Mouse (Mus musculus) thymus, adult 18-20 months (tissue): Measurements from ENCODE around the gene Rai1.
A peak's percentile ranks its signal among the peaks of the same experiment; 100 is the strongest.

Experiments used
- DNase-seq, 2 experiments: peaks; one replicate each; pipeline ENCODE4 v3.0.0; 2022; ENCODE audit warnings: mixed read lengths in 2 of 2

The Rai1 gene

DNA sequence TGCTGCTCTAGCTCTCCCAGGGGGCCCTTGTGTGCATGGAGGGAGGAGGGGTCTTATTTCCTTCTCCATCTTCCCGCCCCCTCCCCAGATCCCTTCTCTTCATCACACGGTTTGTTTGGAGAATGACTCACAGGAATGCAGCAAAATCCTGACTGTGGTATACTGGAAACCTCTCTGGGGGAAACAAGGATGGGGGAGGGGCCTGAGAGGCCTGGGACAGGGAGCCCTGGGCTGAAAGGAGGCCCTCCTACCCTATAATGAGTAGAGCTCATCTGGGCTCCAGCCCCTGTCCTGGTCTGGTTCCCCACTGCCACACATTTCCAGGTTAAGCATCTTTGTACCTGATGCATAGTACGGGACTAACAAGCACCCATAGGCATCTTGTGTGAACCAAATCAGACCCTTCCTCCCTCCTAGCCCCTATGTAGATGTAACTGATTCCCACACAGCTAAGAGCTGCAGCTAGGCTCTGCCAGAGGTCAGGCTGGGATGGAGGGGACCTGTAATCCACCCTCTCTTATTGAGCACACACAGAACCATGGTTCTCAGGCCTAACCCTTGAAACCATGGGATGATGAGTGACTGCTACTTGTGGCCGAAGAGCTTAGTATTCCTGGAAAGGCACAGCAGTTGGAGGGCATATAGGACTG, 23.2 kb downstream of the Rai1 start:
- DNase-seq: no peak

GRCm38 (mm10) chr11:60130516-60130915, 25.7 kb downstream of the Rai1 start:
- DNase-seq: peak; percentile 49 to 54

DNA sequence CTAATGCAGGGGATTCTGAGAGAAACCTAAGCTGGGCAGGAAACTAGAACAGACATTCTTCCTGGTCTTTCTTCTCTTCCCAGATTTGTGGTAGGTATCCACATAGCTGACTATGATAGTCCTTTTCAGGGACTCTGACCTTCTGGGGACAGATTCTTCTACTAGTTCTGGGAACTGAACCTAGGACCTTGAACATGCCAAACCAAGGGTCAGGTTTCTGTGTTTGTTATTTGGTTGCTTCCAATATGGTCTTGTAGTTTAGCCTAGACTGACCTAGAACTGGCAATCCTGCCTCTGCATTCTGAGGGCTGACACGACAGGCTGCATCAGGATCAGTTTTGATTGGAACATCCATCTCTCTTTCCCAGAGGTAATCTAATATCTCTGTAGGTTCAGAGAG, 27.2 kb downstream of the Rai1 start:
- no peak for DNase-seq

DNA sequence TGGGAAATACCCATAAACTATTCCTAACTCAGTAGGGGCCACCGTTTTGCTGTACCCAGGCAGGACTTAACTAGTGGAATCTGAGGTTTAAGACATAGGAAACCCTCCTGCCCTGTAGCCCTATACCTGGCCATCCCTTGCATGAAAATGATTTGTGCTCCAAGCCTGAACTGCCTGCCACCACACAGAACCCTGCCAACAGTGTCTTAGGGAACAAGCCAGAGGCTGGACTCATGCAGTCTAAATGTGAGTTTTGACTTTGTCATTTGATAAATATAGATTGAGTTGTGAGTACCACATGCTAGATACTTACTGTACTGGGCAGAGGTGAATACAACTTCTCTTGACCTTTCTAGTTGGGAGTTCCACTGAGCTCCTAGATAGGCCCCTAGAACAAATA, 31.7 kb downstream of the Rai1 start:
- no peak for DNase-seq

GRCm38 (mm10) chr11:60137170-60137569, 32.4 kb downstream of the Rai1 start:
- DNase-seq: no peak

GRCm38 (mm10) chr11:60139141-60139733, 34.4 kb downstream of the Rai1 start:
- peak in 1 of 2 experiments; percentile 34 for DNase-seq

DNA sequence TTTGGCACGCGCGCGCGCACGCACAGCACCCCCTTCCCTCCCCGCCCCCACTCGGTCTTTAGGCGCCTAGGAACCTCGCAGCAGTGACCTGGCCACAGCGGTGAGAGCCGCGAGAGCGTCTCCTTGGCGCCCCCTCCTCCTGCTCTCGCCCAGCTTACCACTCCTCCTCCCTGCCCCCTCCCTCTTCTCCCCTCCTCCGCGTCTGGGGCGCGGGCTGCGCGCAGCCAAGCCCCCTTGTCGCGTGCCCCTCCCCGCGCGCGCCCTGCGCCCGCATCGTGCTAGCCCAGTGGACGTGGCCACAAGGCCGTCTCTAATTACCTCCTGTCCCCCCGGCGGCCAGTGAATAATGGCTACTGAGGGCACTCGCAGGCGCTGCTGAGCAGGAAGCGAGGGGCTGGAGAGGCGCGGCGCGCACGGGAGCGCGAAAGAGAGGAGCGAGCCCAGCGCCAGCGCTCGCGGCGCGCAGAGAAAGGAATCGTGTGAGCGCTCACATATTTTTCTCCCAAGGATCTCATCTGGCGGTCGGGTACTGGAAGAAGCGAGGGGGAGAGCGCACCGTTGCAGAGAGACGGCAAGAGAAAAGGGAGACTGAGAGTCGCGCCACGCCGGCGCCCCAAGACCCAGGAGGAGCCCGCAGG, 35.0 kb downstream of the Rai1 start:
- peak in 1 of 2 experiments; percentile 16 for DNase-seq

GRCm38 (mm10) chr11:60140586-60141284, 35.9 kb downstream of the Rai1 start:
- no peak for DNase-seq

DNA sequence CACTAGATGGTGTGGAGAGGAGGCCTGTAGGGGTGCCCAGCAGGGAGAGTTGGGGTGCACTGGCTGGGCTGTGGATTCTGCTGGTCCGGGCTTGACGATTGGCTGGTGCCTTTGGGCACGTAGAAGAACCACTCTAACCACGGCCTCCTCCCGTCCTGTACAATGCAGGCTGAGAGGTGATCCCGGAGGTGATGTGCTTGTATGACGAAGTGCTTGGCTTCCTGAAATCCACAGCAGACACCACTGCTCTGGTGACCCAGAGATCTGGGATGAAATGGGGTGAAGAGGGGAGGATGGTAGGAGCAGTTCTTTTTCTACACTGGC, 36.4 kb downstream of the Rai1 start:
- DNase-seq: no peak

GRCm38 (mm10) chr11:60143086-60143485, 38.3 kb downstream of the Rai1 start:
- DNase-seq: no peak

GRCm38 (mm10) chr11:60146170-60146569, 41.4 kb downstream of the Rai1 start:
- no peak for DNase-seq

DNA sequence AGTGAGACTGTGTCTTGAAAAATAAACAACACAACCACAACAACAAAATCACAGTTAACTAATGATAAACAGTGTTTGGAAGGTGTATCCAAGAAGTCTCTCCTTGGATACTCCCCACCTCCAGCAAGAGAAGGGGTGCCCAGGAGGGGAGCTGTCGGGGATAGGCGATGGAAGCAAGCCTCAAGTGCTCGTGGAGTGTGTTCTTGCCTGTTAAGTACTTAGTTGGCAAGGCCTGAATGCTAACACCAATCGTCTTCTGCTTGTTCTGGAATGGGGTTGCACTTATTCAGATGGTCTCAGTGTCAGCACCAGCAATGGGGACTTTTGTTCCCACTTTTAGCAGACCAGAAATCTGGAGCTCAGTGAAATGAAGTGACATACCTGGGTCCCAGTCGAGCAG, 43.8 kb downstream of the Rai1 start:
- DNase-seq: no peak

- DNase-seq: no peak
Measured at GRCm38 (mm10) chr11:60149086-60149485, 44.3 kb downstream of the Rai1 start.

- DNase-seq: no peak
Measured at GRCm38 (mm10) chr11:60150677-60151076, 45.9 kb downstream of the Rai1 start.

DNA sequence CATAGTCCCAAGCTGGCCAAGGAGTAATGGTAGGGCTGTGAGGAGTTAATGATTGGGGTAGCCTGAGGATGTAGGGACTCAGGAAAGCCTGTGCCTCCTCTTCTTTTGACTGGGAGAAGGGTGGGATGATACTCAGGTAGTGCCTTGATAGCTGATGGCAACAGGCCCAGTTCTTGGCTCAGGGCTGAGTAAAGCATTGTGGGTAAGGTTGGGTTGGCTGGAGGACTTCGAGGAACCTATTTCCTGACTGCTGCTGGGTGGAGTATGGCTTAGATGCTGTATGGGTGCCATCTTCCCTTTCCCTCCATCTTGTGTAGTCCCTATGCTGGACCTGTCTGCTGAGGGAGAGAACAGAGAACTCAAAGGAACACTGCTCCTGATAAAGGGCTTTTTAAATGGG, 47.5 kb downstream of the Rai1 start:
- DNase-seq: no peak

GRCm38 (mm10) chr11:60153936-60154335, 49.1 kb downstream of the Rai1 start:
- DNase-seq: no peak

GRCm38 (mm10) chr11:60155690-60156089, 50.9 kb downstream of the Rai1 start:
- no peak for DNase-seq

- DNase-seq: no peak
Measured at GRCm38 (mm10) chr11:60158271-60158670, 53.5 kb downstream of the Rai1 start.

DNA sequence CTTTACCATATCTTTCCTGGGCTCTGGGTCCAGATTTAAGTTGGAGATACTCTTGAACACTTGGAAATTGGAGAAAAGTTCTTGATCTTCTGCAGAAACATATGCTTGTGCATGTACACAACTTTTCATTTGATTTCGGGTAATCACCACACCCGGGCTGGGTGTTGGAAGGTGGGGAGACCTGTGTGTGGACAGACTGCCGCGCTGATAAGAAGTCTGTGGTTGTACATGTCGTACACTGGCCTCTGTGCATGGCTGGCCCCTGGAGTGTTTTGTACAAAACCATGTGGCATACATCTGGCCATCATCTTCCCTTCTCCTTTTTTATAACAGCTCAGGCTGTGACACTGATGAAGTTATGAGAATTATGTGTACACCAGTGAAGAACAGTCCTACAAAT, 55.1 kb downstream of the Rai1 start:
- no peak for DNase-seq

- peak in 1 of 2 experiments; percentile 41 for DNase-seq
Measured at GRCm38 (mm10) chr11:60160454-60161114, 55.8 kb downstream of the Rai1 start.

GRCm38 (mm10) chr11:60161146-60161874, 56.5 kb downstream of the Rai1 start:
- DNase-seq: peak in 1 of 2 experiments; percentile 44

DNA sequence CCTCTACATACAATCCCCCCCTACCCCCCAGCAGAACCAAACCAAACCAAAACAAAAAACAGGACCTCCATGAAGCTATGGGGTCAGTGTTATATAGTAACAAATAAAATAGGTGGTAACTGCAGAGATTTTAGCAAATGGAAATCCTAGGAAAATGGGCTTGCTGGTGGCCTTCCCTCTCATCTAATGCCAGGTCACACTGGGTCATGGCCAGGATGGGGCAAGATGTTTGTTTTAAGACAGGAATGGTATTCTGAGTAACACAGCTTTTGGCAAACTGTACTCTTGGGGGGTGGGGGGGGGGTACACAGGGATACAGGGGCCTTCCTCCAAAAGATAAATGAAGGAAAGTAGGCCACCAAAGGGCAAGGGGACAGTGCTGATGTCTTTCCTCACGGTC, 57.7 kb downstream of the Rai1 start:
- DNase-seq: no peak

DNA sequence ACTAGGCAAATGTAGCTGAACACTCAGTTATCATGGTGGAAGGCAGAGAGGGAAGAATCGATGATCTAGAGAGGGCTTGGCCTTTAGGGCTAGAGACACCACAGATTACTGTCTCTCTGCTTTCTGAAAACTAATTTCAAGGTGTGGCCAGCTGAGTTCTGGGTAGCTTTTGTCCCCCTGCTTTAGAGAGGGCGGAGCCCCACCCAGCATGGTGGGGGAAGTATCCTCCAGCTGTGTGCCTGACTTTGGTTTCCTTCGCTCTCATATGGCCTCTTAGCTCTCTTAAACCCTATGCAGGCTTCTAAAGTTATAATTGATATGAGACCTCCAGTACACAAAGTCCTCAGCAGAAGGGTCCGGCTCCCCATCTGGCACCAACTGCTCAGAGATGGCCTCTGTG, 58.5 kb downstream of the Rai1 start:
- no peak for DNase-seq
